Mouse (Mus musculus) thymus, postnatal 25 days (tissue): ENCODE results near the gene Slamf7.
A peak's percentile ranks its signal among the peaks of the same experiment; 100 is the strongest.
"Not testable (repeated sequence)": the region's sequence is repeated elsewhere in the genome, so short reads cannot be mapped to it uniquely, and the experiment has no call there.

Experiments
- DNase-seq: peaks from one replicate; pipeline ENCODE4 v3.0.0; 2022

Slamf7 gene

DNA sequence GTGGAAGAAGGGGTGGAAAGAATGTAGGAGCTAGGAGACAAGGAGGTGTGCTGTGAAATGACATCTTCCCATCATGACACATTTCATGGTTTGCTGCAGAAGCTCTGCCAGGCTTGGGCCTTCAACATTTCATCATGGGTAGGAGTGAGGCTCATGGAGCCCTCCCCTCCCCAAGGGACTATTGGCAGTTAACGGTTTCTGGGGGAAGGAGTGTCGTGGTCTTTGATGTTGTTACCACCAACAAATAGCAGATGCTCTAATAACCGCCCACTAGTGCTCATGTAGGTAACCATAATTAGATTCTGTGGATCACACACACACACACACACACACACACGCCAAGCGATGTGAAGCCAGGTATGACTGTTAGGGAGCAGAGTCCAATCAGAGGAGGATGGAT is at the start of gene Slamf7:
Gene Slamf7 (minus strand): TSS at position 302 of the 400 bp plus-strand sequence.
- DNase-seq, result no peak

- peak; percentile 86 for DNase-seq
Measured at GRCm38 (mm10) chr1:171698983-171699382, 46.1 kb upstream of the Slamf7 start.

DNA sequence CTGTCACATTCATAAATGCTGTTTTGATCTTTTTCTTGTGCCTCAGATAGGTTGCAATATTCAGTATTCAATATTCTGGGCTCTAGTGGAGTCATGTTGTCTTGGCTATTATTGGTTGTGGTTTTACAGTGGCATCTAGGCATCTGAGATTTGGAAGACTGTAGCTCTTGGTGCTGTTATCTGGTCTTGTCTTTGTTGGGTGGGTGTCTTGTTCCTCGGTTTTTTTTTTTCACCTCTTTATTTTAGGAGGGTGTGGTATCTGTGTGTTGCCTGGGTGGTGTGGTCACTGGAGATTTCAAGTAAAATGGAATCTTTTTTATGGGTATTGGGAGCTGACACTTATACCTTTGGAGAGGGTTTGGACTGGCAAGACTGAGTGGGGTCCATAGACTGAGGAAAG is 41.1 kb upstream of the Slamf7 start:
- DNase-seq, result no peak

DNA sequence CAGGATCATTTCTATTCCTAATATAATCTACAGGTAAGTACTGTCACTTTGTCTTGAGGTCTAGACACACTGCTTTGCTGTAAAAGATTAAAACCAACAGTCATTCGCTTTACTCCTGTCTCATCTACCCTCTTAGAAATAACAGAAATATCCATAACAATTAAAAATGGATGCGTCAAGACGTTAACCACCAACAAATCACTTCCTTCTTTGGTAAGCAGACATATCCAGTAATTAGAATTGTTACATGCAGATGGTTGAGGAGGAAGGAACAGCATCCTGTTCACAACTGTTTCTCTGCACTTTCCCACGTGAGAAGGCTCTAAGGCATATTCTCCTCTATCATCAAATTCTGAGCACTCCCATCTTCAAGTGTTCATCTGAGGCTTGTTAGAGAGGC is 34.5 kb upstream of the Slamf7 start:
- no peak for DNase-seq

DNA sequence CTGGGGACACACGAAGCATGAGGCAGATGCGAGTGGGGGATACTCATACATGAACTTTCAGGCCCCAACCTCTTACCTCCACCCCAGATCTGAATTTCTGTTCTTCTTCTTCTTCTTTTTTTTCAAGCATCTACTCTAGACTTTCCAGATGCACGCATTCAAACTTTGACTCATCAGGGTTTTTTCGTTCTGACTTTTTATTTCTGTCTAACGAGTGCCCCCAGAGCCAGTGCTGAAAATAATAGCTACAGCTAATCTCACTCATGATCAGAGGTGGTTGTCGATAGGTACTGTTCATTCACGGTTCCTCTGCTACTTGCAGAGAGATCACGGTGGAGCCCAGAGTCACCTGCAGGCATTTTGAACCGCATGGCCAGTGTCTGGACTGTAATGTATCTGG is 32.1 kb upstream of the Slamf7 start:
- no peak for DNase-seq

GRCm38 (mm10) chr1:171681531-171682299 is 28.9 kb upstream of the Slamf7 start, which contains the start of gene Cd48:
TSS of gene Cd48 (plus strand) at chr1:171682009.
- peak; percentile 52 for DNase-seq

GRCm38 (mm10) chr1:171681009-171681408 is 28.2 kb upstream of the Slamf7 start:
- peak; percentile 65 for DNase-seq

GRCm38 (mm10) chr1:171677721-171678120 is 24.9 kb upstream of the Slamf7 start:
- DNase-seq, result no peak

GRCm38 (mm10) chr1:171674467-171674866 is 21.6 kb upstream of the Slamf7 start:
- peak; percentile 16 for DNase-seq

- peak; percentile 38 for DNase-seq
Measured at GRCm38 (mm10) chr1:171672854-171673475, 20.1 kb upstream of the Slamf7 start.

- DNase-seq, result not testable (repeated sequence)
Measured at GRCm38 (mm10) chr1:171672451-171672850, 19.6 kb upstream of the Slamf7 start.

DNA sequence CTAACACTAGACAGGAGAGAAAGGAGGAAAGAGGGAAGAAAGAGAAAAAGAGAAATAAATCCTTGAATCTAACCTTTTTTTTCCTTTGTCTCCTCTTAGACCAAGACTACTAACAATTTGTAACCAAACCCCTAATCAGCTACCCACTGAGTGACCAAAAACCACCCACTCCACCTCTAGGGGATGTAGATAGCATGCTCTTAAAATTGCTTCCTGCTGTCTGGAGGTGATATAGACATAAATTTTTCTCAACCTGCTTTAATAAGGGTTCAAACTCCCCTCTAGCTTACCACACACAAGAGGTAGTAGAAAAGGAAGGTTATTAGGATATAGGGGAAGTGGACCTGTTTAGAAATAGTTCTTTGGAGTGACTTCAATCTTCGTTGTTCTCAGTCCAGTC is 14.3 kb upstream of the Slamf7 start:
- no peak for DNase-seq

DNA sequence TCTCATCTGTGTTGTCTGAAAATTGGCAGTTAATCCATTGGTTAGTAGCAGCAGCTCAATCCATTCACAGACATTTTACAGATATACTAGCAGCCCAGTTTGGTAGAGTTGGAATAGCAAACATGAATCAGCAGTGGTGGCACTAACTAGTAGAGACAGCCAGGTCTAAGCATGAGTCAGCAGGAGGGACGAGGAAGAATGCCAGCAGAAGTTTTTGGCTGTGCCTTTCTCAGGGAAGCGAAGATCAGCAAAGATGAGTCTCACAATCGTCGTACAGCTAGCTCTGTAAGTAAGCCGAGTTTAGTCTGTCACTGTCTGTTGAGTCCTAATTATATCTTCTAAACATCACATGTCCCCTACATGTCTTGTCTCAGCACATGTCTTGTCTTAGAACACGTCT is 13.5 kb upstream of the Slamf7 start:
- DNase-seq, result no peak

DNA sequence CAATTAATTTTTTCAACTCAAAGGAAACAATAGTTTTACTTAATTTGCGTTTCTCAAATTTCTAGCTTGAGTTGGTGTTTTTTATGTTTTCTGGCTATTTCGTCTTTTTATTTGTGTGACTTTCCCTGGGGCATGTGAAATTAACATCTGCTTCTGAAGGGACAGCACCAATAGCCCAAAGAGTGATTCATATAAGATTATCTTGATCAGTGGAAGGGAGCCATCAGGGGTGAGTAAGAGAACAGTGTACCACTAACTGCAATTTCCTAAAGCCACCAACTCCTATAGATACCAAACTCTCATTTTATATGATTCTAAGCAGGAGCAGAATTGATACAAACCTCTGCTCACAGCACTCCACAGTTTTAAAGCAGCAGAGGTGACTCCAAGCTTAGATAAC is 10.9 kb upstream of the Slamf7 start:
- no peak for DNase-seq

DNA sequence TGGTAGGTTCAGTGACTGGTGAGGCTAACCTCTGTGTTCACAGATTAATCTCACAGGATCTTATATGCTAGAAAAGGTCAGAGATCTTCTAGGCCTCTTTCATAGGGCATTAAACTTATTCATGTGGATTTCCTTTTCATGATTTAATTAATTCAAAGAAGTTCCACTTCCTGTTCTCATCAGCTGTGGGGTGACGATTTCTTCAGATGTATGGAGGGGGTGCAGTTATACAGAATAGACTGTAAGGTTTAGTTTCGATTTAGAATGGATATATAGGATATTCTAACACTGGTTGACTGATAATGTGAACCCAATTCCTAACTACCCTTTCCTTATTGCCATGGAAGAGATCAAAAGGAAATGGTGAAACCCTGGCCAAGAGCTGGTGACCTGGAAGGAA is 8.6 kb upstream of the Slamf7 start:
- DNase-seq, result no peak

DNA sequence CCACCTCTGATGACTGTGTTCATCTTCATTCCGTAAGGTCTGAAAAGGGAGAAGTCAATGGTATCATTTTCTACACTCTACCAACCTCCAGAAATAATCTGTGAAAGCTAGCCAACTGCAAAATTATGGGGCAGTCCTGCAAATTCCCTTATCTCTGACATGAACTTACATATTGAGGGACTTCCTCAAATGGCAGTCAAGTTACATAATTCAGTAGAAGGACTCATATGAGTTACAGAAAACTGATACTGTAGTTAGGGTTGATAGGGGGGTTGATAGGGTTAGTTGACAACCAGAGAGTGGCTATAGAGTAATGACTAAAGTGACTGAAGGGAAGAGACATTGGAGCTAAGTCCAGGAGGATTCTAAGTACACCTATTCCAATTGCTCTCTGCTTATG is 7.6 kb upstream of the Slamf7 start:
- DNase-seq, result no peak

GRCm38 (mm10) chr1:171658561-171658991 is 5.7 kb upstream of the Slamf7 start:
- no peak for DNase-seq

DNA sequence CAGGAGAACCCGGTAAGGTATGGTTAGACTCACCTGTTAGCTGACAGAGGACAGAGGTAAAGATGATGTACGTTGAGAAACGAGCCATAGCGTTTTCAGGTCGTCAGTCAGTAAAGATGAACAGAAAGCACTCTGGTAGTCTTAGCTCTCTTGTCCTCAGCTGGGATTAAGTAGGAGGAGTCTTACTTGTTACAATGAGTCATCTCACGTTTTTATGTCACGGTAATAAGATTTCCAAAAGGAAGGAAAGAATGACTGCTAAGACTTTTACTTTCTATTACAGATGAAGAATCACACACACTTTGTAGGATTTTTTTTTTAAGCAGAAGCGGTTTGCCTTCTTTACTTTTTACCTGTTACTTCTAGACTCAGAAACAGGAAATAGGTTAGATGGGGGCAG is 4.0 kb downstream of the Slamf7 start:
- no peak for DNase-seq

GRCm38 (mm10) chr1:171647716-171648115 is 5.1 kb downstream of the Slamf7 start:
- no peak for DNase-seq

GRCm38 (mm10) chr1:171646429-171646940 is 6.3 kb downstream of the Slamf7 start:
- no peak for DNase-seq

DNA sequence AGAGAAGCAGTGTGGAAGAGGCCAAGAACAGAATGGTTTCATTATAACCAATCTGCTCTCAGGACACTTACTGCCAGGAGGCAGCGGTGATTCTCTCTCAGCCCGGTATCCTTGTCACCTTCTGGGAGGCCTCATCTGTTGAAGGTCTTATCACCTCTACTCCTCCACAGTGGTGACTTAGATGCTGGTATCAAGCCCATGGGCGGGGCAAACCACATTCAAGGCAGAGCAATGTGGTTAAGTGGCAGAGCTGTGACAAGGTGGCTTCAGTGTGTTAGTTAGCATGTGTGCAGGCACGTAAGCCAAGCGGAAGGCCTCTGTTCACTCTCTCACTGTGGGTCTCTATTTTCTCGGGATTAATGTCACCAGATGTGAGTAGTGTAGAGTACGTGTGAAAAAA is 9.2 kb downstream of the Slamf7 start:
- peak; percentile 54 for DNase-seq

DNA sequence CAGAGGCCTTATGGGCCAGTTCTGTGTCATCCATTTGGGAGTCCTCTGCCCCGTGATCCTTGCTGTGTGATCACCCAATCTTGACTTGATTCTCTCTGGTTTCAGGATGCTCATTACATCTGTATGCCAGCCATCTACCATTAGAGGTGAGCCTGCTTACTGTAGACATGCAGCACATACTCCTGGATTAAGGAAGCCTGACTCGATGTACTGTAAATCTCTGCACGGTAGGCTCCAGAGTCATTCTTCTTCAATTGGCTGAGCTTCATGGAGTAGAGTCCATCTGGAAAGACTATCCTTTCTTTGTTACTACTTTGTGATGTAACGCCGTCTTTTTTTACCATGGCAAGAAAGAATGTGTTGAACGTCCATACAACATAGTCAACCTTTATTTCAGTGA is 12.0 kb downstream of the Slamf7 start:
- no peak for DNase-seq

GRCm38 (mm10) chr1:171638686-171639085 is 14.1 kb downstream of the Slamf7 start:
- no peak for DNase-seq

GRCm38 (mm10) chr1:171637101-171637500 is 15.7 kb downstream of the Slamf7 start:
- DNase-seq, result no peak
